Mouse (Mus musculus): ENCODE measurements around the gene Cyb5r2.

DNA sequence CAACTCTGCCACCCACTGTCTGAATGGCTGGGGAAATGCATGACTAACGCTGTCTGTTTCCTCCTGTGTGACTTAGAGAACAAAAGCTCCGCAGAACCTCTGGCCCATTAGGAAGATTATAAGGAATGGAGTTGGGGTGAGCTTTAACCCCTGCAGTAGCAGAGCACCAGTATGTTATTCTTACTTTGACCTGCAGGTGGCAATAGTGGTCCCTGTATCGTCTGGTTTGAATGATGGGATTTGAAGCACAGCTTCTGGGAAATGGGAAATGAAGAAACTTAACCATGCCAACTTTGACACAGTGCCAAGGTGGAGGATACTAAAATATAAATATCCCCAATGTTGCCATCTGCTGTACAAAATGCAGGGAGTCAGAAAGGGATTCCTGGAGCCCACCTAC is 8.6 kb downstream of the Cyb5r2 start:
- no peak for TF ChIP-seq CTCF (IDR thresholded peaks at IDR 0.05; ENCODE audit: control insufficient read depth, insufficient read depth, low read length)
- TF ChIP-seq POLR2A (IDR thresholded peaks at IDR 0.05; ENCODE audit: borderline replicate concordance, control insufficient read depth, low read depth, low read length): no peak

Measured in bone marrow, adult 2 months (tissue).